Mouse (Mus musculus) heart, adult 2 months (tissue): ENCODE results near the gene Rps6ka5. TPM values are rescaled to one million over a fixed set of nuclear protein-coding genes. Genes with fewer than 3 reads are reported as not detected.

ENCODE experiments used
- DNase-seq, 2 experiments: peaks; one replicate each; pipeline ENCODE4 v3.0.0; 2021
- H3K27ac ChIP-seq: fragments of 200-600 bp; 2 replicates; pipeline ENCODE4 v1.8.1; 2022
- H3K27me3 ChIP-seq: fragments of 200-500 bp; 2 replicates; pipeline ENCODE4 v1.6.1; 2012; ENCODE audit warnings: mild to moderate bottlenecking, low read length, inconsistent platforms, mixed read lengths; ENCODE audit not compliant: control insufficient read depth, insufficient read depth
- H3K36me3 ChIP-seq: fragments of 200-500 bp; 2 replicates; pipeline ENCODE4 v1.6.1; 2012; ENCODE audit warnings: low read length, inconsistent platforms; ENCODE audit not compliant: control insufficient read depth, insufficient read depth
- H3K4me1 ChIP-seq: fragments of 200-500 bp; 2 replicates; pipeline ENCODE4 v1.6.1; 2011; ENCODE audit warnings: low read length; ENCODE audit not compliant: control insufficient read depth, insufficient read depth
- H3K4me3 ChIP-seq: fragments of 200-600 bp; 2 replicates; pipeline ENCODE4 v1.8.1; 2022
- H3K79me2 ChIP-seq: fragments of 200-500 bp; replicated peaks from 2 replicates; pipeline ENCODE4 v1.6.1; 2012; ENCODE audit warnings: mild to moderate bottlenecking, inconsistent platforms, low read length, moderate library complexity, mixed read lengths; ENCODE audit not compliant: control insufficient read depth, insufficient read depth
- H3K9ac ChIP-seq: fragments of 200-500 bp; 2 replicates; pipeline ENCODE4 v1.6.1; 2012; ENCODE audit warnings: low read depth, mild to moderate bottlenecking, control low read depth, inconsistent platforms, low read length, mixed read lengths
- CTCF ChIP-seq: fragments of 200-600 bp; IDR thresholded peaks from 2 replicates; pipeline ENCODE4 v1.8.1; 2022; ENCODE audit warnings: antibody characterized with exemption, mild to moderate bottlenecking, moderate library complexity
- EP300 ChIP-seq: fragments of 200-500 bp; IDR thresholded peaks from 2 replicates; pipeline ENCODE4 v1.6.1; 2011; ENCODE audit warnings: low read depth, low read length, control low read depth; ENCODE audit not compliant: insufficient read depth
- POLR2A ChIP-seq: fragments of 200-500 bp; IDR thresholded peaks from 2 replicates; pipeline ENCODE4 v1.6.1; 2011; ENCODE audit warnings: mild to moderate bottlenecking, low read depth, low read length, control low read depth; ENCODE audit not compliant: insufficient read depth
- WGBS: fragments of 180-500 bp; shearing (Covaris S2); methylation state at CpG from one replicate; pipeline ENCODE4 v1.1.7; 2018; 5-methylcytosine and 5-hydroxymethylcytosine counted together
- intact Hi-C: fragments of 180-260 bp; cut with DNase I; formaldehyde crosslinking; loops from one replicate; pipeline ENCODE4 v1.15.1; 2025
- polyA plus RNA-seq: library from polyadenylated mRNA; depleted of rRNA; stranded (reverse); fragments of >200 nt; gene quantifications from 2 replicates; pipeline ENCODE4 v1.2.3, GENCODE M21; 2012
- total RNA-seq, 2 experiments: library from RNA; stranded (reverse); gene quantifications; 2 replicates each; pipeline ENCODE4 v1.2.3; 2021

The Rps6ka5 gene
- total and polyA plus RNA-seq, 3 experiments: 2.1 to 13.5 (median 10.8) TPM

- H3K36me3 ChIP-seq: no peaks in the 10 kb centered on the region; the same call in 1 of the 2 replicates
- H3K27ac ChIP-seq: no peak overlapping the region
- intact Hi-C loops: no loop called here
- DNase-seq: no peak
- no peak overlapping the region for H3K4me3 ChIP-seq
- H3K4me1 ChIP-seq: peaks cover 6% of the 10 kb centered on the region
- no peak overlapping the region for H3K9ac ChIP-seq
- H3K79me2 ChIP-seq: no peaks in the 10 kb centered on the region
- WGBS: 87% methylated on average over 5 of the region's 5 CpGs
- TF ChIP-seq EP300 (no peak), POLR2A (no peak), CTCF (no peak)
- no peaks in the 10 kb centered on the region for H3K27me3 ChIP-seq
Measured at GRCm38 (mm10) chr12:100680676-100681075, 46.1 kb downstream of the Rps6ka5 start.

GRCm38 (mm10) chr12:100670647-100671199, 56.1 kb downstream of the Rps6ka5 start:
- intact Hi-C loops: no loop called here
- no peaks in the 10 kb centered on the region for H3K79me2 ChIP-seq
- no peaks in the 10 kb centered on the region for H3K27me3 ChIP-seq
- WGBS: 79% methylated on average over 2 of the region's 2 CpGs
- no peak overlapping the region for H3K9ac ChIP-seq
- H3K36me3 ChIP-seq: no peaks in the 10 kb centered on the region
- no peak for TF ChIP-seq EP300
- TF ChIP-seq CTCF: no peak
- no peak for TF ChIP-seq POLR2A
- no peak overlapping the region for H3K4me3 ChIP-seq
- H3K4me1 ChIP-seq: no peaks in the 10 kb centered on the region
- DNase-seq: no peak
- no peak overlapping the region for H3K27ac ChIP-seq

- Histone ChIP-seq H3K27me3 (no peaks in the 10 kb centered on the region), H3K79me2 (no peaks in the 10 kb centered on the region), H3K27ac (no peak overlapping the region), H3K36me3 (no peaks in the 10 kb centered on the region), H3K4me3 (no peak overlapping the region), H3K9ac (no peak overlapping the region), H3K4me1 (no peaks in the 10 kb centered on the region)
- WGBS: 88% methylated on average over 4 of the region's 4 CpGs
- DNase-seq: no peak
- no peak for TF ChIP-seq EP300
- intact Hi-C loops: no loop called here
Measured at GRCm38 (mm10) chr12:100665294-100665693, 61.5 kb downstream of the Rps6ka5 start.

GRCm38 (mm10) chr12:100660076-100660475, 66.7 kb downstream of the Rps6ka5 start:
- intact Hi-C loops: no loop called here
- 93% methylated on average over 2 of the region's 2 CpGs for WGBS
- H3K4me1 ChIP-seq: no peaks in the 10 kb centered on the region
- no peak overlapping the region for H3K4me3 ChIP-seq
- DNase-seq: no peak
- H3K36me3 ChIP-seq: no peaks in the 10 kb centered on the region
- no peaks in the 10 kb centered on the region for H3K27me3 ChIP-seq
- H3K9ac ChIP-seq: no peak overlapping the region
- H3K27ac ChIP-seq: no peak overlapping the region
- TF ChIP-seq POLR2A (no peak), EP300 (no peak), CTCF (no peak)
- H3K79me2 ChIP-seq: no peaks in the 10 kb centered on the region

GRCm38 (mm10) chr12:100655972-100656371, 70.8 kb downstream of the Rps6ka5 start:
- H3K4me3 ChIP-seq: no peak overlapping the region
- H3K27ac ChIP-seq: no peak overlapping the region
- H3K27me3 ChIP-seq: no peaks in the 10 kb centered on the region
- no peaks in the 10 kb centered on the region for H3K79me2 ChIP-seq
- no peaks in the 10 kb centered on the region for H3K36me3 ChIP-seq
- H3K4me1 ChIP-seq: no peaks in the 10 kb centered on the region
- 85% methylated on average over 4 of the region's 4 CpGs for WGBS
- no peak overlapping the region for H3K9ac ChIP-seq
- intact Hi-C loops: loop anchor here (5.0 kb wide), 1 partner anchor 186 kb away; no protein-coding TSS in a partner anchor
- TF ChIP-seq EP300: no peak
- TF ChIP-seq CTCF: no peak
- TF ChIP-seq POLR2A: no peak
- no peak for DNase-seq

- DNase-seq: no peak
- H3K4me3 ChIP-seq: no peak overlapping the region
- H3K27ac ChIP-seq: no peak overlapping the region
- TF ChIP-seq EP300 (no peak), POLR2A (no peak), CTCF (no peak)
- intact Hi-C loops: loop anchor here (5.0 kb wide), 1 partner anchor 80 kb away; no protein-coding TSS in a partner anchor
- no peak overlapping the region for H3K9ac ChIP-seq
- no peaks in the 10 kb centered on the region for H3K27me3 ChIP-seq
- no peaks in the 10 kb centered on the region for H3K79me2 ChIP-seq
- peaks cover 1% of the 10 kb centered on the region; the same call in 1 of the 2 replicates for H3K4me1 ChIP-seq
- H3K36me3 ChIP-seq: no peaks in the 10 kb centered on the region
- 76% methylated on average over 1 of the region's 1 CpGs for WGBS
Measured at GRCm38 (mm10) chr12:100641936-100642335, 84.8 kb downstream of the Rps6ka5 start.
